Mouse (Mus musculus) midbrain, embryonic 16.5 days (tissue): ENCODE results near the gene Tsga13. TPM values are rescaled to one million over a fixed set of nuclear protein-coding genes. Genes with fewer than 3 reads are reported as not detected.

Experiments used
- ATAC-seq: fragments of 200-750 bp; cut with Nextera tagmentation; 2 replicates; pipeline ENCODE4 v1.8.0; 2017; ENCODE audit warnings: moderate TSS enrichment
- H3K27ac ChIP-seq: fragments of 300-500 bp; sonication (generic); 2 replicates; pipeline ENCODE4 v1.5.1; 2014; ENCODE audit warnings: mild to moderate bottlenecking, low read length, mixed read lengths
- H3K27me3 ChIP-seq: fragments of 300-500 bp; sonication (generic); 2 replicates; pipeline ENCODE4 v1.6.1; 2014; ENCODE audit warnings: low read depth, low read length, mixed read lengths; ENCODE audit not compliant: control insufficient read depth, insufficient read depth
- H3K36me3 ChIP-seq: fragments of 300-500 bp; sonication (generic); 2 replicates; pipeline ENCODE4 v1.6.1; 2014; ENCODE audit warnings: mild to moderate bottlenecking, low read length, moderate library complexity, mixed read lengths; ENCODE audit not compliant: control insufficient read depth, insufficient read depth
- H3K4me1 ChIP-seq: fragments of 300-500 bp; sonication (generic); 2 replicates; pipeline ENCODE4 v1.6.1; 2014; ENCODE audit warnings: mild to moderate bottlenecking, low read length, mixed read lengths; ENCODE audit not compliant: control insufficient read depth, insufficient read depth
- H3K4me2 ChIP-seq: fragments of 300-500 bp; sonication (generic); 2 replicates; pipeline ENCODE4 v1.6.1; 2014; ENCODE audit warnings: mild to moderate bottlenecking, low read length, mixed read lengths
- H3K4me3 ChIP-seq: fragments of 300-500 bp; sonication (generic); 2 replicates; pipeline ENCODE4 v1.5.1; 2014; ENCODE audit warnings: low read depth, mild to moderate bottlenecking, low read length, moderate library complexity, mixed read lengths
- H3K9ac ChIP-seq: fragments of 300-500 bp; sonication (generic); 2 replicates; pipeline ENCODE4 v1.6.1; 2014; ENCODE audit warnings: low read depth, low read length, mixed read lengths
- H3K9me3 ChIP-seq: fragments of 300-500 bp; sonication (generic); replicated peaks from 2 replicates; pipeline ENCODE4 v1.6.1; 2014; ENCODE audit warnings: mild to moderate bottlenecking, low read length, mixed read lengths; ENCODE audit not compliant: control insufficient read depth, poor library complexity, severe bottlenecking
- WGBS: fragments of 180-500 bp; shearing (Covaris S2); extraction: QIAGEN DNeasy Blood & Tissue Kit; methylation state at CpG from one replicate; pipeline ENCODE4 v1.1.7; 2014; 5-methylcytosine and 5-hydroxymethylcytosine counted together
- polyA plus RNA-seq: library from polyadenylated mRNA; unstranded; fragments of >200 nt; fragmentation: Nextera tagmentation; extraction: Ambion mirVana; gene quantifications from 2 replicates; pipeline ENCODE4 v1.2.1, GENCODE M21; 2015

The Tsga13 gene
- polyA plus RNA-seq, 1 experiment from 2014 or later: 0.16 TPM

GRCm38 (mm10) chr6:30883491-30883890 lies 31.9 kb downstream of the Tsga13 start:
- WGBS: 89% methylated on average over 4 of the region's 4 CpGs
- Histone ChIP-seq H3K36me3 (peaks cover 16% of the 10 kb centered on the region; the same call in 1 of the 2 replicates), H3K4me1 (no peaks in the 10 kb centered on the region), H3K27ac (no peak overlapping the region), H3K9ac (no peak overlapping the region), H3K27me3 (no peaks in the 10 kb centered on the region), H3K9me3 (no peaks in the 10 kb centered on the region), H3K4me3 (no peak overlapping the region), H3K4me2 (no peak overlapping the region)
- no peak for ATAC-seq

DNA sequence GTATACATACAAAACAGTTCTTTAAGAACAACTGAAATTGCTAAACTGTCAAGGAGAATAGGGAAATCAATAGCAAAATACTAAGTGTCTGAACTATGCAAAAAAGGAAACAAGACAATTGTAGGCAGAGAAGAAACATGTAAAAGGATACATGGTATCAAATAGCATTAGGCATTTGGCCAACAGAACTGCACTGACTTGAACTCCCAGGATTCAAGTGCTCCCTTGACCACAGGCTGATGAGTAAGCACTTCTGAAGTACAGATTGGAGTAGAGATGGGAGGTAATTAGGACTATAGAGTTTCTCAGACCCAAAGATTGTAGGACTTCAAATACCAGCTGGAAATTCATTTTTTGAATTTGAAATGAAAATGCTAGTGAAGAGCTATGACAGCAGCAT lies 38.7 kb downstream of the Tsga13 start:
- Histone ChIP-seq H3K36me3 (peaks cover 16% of the 10 kb centered on the region), H3K4me3 (no peak overlapping the region), H3K27me3 (no peaks in the 10 kb centered on the region), H3K4me2 (no peak overlapping the region), H3K4me1 (no peaks in the 10 kb centered on the region), H3K9me3 (0 out of 2 replicates have a peak, but pooled peaks cover 4% of the 10 kb centered on the region), H3K9ac (no peak overlapping the region), H3K27ac (no peak overlapping the region)
- no peak for ATAC-seq

DNA sequence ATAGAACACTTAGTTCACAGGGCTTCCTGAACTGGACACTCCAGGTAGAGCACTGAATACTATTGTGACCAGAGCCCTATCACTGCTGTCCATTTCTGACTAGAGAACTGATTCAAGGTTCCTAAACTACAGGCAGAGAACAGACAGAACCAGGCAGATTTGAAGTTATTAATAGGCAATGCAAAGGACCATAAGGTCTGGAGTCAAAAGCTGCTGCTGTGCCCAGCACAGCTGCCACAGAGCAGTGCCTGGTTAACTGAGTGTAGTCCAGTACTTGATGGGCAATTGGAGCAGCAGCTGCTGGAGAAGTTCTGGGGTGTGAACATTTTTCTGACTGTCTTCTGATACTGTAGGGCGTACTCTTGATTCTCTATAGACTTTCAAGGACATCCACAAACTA lies 48.9 kb downstream of the Tsga13 start:
- WGBS: 100% methylated on average over 1 of the region's 1 CpGs
- H3K4me1 ChIP-seq: no peaks in the 10 kb centered on the region
- H3K9me3 ChIP-seq: no peaks in the 10 kb centered on the region
- ATAC-seq: no peak
- H3K36me3 ChIP-seq: peaks cover 5% of the 10 kb centered on the region; the same call in 1 of the 2 replicates
- no peak overlapping the region for H3K4me2 ChIP-seq
- no peaks in the 10 kb centered on the region for H3K27me3 ChIP-seq
- H3K4me3 ChIP-seq: no peak overlapping the region
- H3K9ac ChIP-seq: no peak overlapping the region
- no peak overlapping the region for H3K27ac ChIP-seq

DNA sequence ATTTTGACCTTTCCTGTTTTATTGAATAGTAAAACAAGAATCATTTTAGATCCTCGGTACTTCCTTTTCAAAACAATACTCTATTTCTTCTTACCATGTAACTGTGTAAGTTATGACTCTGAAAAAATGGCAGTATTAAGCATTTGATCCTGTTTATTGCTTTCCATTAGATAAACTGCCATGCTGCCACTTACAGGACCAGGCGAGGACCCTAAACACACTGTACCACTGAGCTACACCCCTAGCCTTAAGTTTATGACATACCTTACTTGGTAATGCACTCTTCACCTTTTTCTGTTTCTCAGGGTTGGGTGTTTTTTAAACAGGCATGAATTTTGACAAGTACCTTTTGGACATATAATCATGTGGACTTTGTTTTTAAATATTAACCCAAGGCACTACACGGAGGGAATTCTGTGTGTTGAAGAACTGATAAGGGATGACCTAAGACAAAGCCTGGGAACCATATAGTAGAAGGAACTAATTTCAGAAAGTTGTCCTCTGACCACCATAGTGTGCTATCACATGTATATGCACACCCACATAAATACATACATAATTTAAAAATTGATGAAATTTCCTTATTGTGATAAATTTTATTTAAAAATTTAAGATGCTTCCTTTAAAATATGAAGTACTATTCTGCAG lies 50.2 kb downstream of the Tsga13 start:
- Histone ChIP-seq H3K4me1 (no peaks in the 10 kb centered on the region), H3K4me3 (no peak overlapping the region), H3K9me3 (no peaks in the 10 kb centered on the region), H3K4me2 (no peak overlapping the region), H3K27me3 (no peaks in the 10 kb centered on the region), H3K27ac (no peak overlapping the region), H3K36me3 (no peaks in the 10 kb centered on the region), H3K9ac (no peak overlapping the region)
- 87% methylated on average over 3 of the region's 3 CpGs for WGBS
- no peak for ATAC-seq

DNA sequence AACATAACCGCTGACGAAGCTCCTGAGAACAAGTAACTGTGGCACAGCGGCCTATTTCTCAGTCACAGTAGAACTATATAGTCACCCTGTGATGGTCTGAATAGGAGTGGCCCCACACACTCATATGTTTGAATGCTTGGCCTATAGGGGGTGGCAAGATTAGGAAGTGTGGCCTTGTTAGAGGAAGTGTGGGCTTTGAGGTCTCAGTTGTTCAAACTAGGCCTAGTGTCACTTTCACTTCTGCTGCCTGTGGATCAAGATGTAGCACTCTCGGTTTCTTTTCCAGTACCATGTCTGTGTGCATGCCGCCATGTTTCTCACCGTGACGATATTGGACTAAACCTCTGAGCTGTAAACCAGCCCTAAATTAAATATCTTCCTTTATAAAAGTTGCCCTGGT lies 59.4 kb downstream of the Tsga13 start:
- no peak for ATAC-seq
- 96% methylated on average over 7 of the region's 7 CpGs for WGBS

GRCm38 (mm10) chr6:30855205-30855604 lies 60.2 kb downstream of the Tsga13 start:
- no peaks in the 10 kb centered on the region for H3K4me1 ChIP-seq
- H3K27me3 ChIP-seq: no peaks in the 10 kb centered on the region
- H3K9me3 ChIP-seq: no peaks in the 10 kb centered on the region
- WGBS: 90% methylated on average over 2 of the region's 2 CpGs
- no peak for ATAC-seq
- no peak overlapping the region for H3K27ac ChIP-seq
- no peak overlapping the region for H3K4me2 ChIP-seq
- no peak overlapping the region for H3K9ac ChIP-seq
- H3K4me3 ChIP-seq: no peak overlapping the region
- H3K36me3 ChIP-seq: peaks cover 18% of the 10 kb centered on the region

More for the DNA sequence above, 59.4 kb downstream of the Tsga13 start:
- Histone ChIP-seq H3K4me1 (no peaks in the 10 kb centered on the region), H3K4me3 (no peak overlapping the region), H3K9me3 (no peaks in the 10 kb centered on the region), H3K27me3 (no peaks in the 10 kb centered on the region), H3K4me2 (no peak overlapping the region), H3K36me3 (peaks cover 18% of the 10 kb centered on the region), H3K27ac (no peak overlapping the region), H3K9ac (no peak overlapping the region)

GRCm38 (mm10) chr6:30849818-30850217 lies 65.6 kb downstream of the Tsga13 start:
- no peaks in the 10 kb centered on the region; the same call in 1 of the 2 replicates for H3K36me3 ChIP-seq
- ATAC-seq: no peak
- no peaks in the 10 kb centered on the region for H3K4me1 ChIP-seq
- whole genome bisulfite sequencing: 76% methylated on average over 2 of the region's 2 CpGs
- no peak overlapping the region for H3K9ac ChIP-seq
- no peaks in the 10 kb centered on the region for H3K9me3 ChIP-seq
- H3K4me3 ChIP-seq: no peak overlapping the region
- no peaks in the 10 kb centered on the region for H3K27me3 ChIP-seq
- no peak overlapping the region for H3K4me2 ChIP-seq
- no peak overlapping the region for H3K27ac ChIP-seq

Other genes starting within 250 kb of the Tsga13 start
- 13.2 and 17.1 TPM in 2 replicates for gene Cep41, start 221.8 kb downstream of the Tsga13 start, polyA plus RNA-seq
- 268 and 368 TPM in 2 replicates for gene Mest, start 192.0 kb downstream of the Tsga13 start, polyA plus RNA-seq
- 26.8 and 31.8 TPM in 2 replicates for gene Copg2, start 18.8 kb downstream of the Tsga13 start, polyA plus RNA-seq
- 0.17 and 0.28 TPM in 2 replicates for gene Klf14, start 43.5 kb upstream of the Tsga13 start, polyA plus RNA-seq